Mouse (Mus musculus) cerebellum, postnatal 14 days (tissue): Measurements from ENCODE around the gene Ly6g6f.
A peak's percentile ranks its signal among the peaks of the same experiment; 100 is the strongest.
"Not testable (repeated sequence)": the region's sequence is repeated elsewhere in the genome, so short reads cannot be mapped to it uniquely, and the experiment has no call there.

Source experiments
- DNase-seq, 2 experiments: peaks; one replicate each; pipeline ENCODE4 v3.0.0; 2021; ENCODE audit warnings: mixed read lengths in 2 of 2

The Ly6g6f gene

DNA sequence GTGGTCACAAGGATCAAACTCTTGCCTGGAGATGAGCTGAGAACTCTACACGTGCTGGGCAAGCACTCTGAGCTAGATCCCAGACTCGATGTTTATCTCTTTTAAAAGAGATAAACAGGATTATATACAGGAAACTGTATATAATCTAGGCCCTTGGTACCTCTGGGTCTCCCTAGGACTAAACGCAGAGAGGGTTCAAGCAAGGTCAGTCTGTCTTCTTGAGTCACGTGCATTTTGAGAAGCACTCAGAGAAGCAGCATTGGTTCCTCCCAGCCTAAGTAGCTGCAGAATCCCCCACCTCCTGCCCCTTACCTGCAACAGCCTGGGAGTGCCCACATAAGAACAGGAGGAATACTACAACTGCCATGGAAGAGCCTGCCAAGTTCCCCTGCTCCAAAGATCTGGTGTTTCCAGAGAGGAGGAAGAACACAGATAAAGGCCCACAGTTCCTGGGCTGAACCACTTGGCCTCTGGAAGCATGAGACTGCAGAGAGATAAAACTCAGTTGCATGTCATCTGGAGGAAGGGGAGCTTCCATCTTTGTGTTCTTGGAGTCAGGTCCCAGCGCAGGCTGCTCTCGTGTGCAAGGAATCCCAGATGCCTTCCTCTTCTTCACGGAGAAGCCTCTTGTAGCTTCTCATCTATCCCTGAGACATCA, at the start of gene Ly6g6f:
Gene Ly6g6f, minus strand, starts transcription at position 403 of the 658 bp plus-strand sequence.
- DNase-seq: no peak

DNA sequence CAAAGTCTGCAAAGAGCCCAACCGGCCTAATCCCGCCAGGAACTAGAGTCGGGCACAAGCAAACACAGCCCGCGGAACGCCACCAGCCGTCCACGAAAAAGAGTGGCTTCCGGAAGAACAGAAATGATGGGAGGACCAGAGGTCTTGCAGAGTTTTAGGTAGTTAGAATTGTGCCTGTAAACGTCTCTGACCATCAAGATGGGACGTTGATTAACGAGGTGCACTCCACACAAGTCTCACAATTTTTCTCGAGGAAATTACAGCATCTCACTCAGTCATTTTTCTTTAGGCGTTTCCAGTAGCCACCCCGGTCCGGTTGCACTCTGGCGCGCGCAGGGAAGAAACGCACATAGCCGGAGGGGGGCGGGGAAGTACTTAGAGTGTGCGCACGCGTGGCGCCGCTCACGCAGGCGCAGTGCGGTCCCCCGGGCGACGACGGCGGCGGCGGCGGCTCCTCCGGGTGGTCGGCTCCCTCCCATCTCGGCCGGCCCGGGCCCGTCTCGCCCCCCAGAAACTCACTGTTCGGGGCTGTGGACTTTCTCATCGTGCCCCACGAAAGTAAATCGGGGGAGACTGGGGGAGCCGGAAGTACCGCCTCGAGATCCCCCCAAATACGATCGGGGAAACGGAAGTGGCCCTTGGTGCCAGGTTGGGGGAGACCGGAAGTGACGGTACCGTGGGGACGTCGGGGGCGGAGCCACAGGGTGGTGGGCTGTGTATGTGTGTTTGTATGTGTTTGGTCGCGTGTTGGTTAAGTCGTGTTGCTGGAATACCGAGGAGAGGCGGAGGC, 49.6 kb upstream of the Ly6g6f start, which contains the start of gene Bag6:
Gene Bag6, plus strand, starts transcription at position 378 of the 790 bp plus-strand sequence.
- peak; percentile 97 to 98 for DNase-seq

DNA sequence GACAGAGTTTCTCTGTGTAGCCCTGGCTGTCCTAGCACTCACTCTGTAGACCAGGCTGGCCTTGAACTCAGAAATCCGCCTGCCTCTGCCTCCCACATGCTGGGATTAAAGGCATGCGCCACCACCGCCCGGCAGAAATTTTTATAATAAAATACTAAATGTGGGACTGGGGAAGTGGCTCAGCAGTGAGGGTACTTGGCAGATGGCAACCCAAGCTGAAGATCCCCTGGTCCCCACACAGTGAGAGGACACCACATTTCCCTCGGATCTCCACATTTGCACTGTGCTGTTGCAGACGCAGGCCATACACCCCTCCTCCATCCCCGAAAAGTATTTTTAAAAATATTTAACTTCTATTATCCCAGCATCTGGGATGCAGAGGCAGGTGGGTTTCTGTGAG, 48.1 kb upstream of the Ly6g6f start:
- DNase-seq: no peak

DNA sequence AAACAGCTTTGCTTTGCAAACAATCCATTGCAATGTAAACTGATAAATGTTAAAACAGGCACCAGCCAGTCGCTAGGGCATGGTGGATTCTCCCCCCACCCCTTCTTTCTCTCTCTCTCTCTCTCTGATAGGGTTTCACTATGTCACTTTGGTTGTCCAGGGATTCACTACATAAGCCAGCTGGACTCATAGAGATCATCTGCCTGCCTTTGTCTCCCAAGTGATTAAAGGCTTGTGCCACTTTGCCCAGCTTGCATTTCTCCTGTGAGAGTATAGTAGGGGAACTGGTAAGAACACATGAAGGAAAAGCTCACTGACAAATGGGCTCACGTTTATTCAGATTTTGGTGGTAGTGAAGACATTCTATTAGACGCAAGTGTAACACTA, 46.8 kb upstream of the Ly6g6f start:
- no peak for DNase-seq

DNA sequence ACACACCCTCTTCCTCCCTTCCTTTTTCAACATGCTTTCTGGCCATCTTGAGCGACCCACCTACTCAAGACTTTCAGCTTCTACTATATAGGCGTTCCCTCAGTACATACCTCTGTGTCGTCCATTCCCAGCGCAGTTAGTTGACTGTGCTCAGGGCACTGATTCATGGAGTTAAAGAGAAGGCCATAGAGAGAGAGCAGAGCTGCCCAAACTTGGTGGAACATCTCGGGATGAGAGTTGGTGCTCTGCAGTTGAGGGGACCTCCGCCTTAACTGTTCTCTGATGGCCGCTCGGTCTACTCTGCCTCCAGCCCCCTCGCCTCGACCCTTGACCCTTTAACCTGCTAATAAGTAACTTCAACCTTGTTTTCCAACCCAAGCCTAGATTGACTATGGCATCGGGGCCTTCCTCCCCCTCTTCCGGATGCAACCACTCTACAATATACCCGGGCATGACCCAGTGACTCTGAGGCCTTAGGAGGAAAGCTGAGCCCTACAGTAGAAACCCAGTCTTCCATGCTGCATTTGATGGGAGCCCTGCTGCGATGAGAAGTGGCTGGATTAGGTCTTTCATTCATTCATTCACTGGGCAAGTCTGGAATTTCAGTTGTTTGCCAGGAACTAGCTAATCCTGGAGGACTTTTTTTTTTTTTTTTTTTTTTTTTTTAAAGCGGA, 46.2 kb upstream of the Ly6g6f start, which contains the start of gene Apom:
Gene Apom, minus strand, starts transcription at position 551 of the 674 bp plus-strand sequence.
- DNase-seq: no peak

DNA sequence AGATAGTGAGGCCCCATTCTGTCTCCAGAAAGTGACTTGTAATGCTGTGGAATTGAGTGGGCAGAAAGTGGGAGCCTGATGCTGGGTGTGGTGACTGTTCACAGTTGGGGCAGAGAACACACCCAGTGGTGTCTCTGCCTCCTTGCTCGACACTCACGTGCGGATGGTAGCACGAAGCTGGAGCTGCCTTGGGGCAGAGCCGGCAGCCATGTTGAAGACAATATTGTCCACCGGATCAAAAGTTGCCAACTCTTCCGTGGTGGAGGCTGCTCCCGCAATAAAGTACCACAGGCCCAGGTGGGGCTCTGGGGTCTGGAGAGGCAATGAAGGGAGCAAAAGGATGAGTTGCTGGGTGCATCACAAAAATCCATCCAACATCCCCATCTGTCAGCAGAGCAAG, 45.6 kb upstream of the Ly6g6f start:
- no peak for DNase-seq

DNA sequence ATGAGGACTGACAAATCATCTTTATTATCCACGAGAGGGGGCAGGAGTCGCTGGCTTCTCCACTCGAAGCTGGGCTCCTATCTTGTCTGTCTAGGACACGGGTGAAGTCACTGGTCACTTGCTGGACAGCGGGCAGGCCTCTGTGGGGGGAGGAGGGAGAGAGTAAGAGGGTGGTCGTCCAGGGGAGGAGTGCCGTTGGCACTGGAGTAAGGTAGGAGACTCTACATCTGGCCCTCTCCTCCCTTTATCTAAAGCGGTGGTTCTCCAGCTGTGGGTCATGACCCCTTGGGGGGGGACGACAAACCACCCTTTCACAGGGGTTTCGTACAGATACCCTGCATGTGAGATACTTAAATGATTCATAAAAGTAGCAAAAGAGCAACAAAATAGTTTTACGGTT, 43.6 kb upstream of the Ly6g6f start:
- DNase-seq: no peak

DNA sequence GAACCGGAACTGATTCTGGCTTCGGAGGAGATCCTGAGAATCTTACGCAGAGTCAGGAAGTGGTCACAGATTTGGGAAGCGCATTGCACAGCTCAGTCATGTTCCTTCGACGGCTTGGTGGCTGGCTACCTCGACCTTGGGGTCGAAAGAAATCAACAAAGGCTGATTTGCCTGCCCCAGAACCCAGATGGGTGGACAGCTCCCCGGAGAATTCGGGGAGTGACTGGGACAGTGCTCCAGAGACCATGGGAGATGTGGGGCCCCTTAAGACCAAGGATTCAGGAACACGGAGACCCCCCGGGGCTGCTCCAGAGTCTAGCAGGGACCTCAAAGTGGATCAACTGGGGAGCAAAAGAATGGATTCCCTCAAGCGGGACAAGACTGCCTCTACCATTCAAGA, 41.6 kb upstream of the Ly6g6f start:
- DNase-seq: no peak

DNA sequence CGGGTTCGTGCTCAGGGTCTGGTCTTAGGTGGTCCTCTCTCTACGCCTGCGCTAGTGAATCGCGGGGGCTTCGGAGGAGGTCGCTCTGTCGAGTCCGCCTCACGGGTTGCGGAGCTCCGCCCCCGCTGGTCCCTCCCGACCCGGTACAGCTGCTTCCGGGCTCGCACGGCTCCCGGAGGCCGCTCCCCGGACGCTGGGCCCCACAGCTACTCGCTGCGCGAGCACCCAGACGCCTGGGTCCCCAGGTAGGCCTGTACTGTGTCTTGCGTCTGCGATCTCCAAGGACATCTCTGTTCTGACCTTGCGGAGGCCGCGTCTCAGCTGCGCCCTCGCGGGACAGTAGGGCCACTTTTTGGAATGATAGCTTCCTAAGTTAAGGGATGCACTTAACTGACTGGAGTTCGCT, 40.8 kb upstream of the Ly6g6f start, which contains the start of gene D17H6S53E:
Gene D17H6S53E, plus strand, starts transcription at position 168 of the 406 bp plus-strand sequence.
- peak; percentile 72 to 79 for DNase-seq

DNA sequence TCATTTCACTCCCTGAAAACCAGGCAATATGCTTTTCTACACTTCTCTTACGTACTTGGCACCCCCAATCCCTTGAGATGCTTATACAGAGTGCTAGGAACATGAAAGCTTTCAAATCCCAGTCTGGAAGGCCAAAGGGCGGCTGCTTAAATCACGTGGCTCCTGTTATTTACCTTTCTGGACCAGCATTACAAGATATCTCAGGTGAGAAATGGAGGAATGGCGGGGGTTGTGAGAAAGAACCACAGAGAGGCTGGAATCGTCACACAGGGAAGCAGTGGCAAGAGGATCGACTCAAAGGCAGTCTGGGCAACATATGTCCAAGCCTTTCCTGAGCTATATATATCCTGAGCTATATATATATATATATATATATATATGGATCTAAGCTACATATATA, 40.2 kb upstream of the Ly6g6f start:
- DNase-seq: no peak

DNA sequence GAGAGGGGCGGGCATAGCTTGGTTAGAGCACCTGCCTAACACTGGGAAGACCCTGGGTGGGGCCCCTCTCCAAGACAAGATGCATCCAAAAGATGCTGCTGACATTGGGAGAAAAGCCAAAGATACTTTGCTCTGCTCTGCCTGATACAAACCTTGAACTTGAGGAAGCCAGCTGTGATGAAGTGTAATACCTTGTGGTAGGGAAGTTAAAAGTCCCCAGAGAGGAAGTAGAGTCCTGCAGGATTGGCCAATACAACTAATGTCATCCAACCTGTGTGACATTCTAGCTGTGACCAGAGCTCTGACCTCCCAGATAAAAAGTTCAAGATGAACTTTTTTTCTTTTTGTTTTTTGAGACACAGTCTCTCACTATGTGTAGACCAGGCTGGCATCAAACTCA, 39.7 kb upstream of the Ly6g6f start:
- DNase-seq: no peak

DNA sequence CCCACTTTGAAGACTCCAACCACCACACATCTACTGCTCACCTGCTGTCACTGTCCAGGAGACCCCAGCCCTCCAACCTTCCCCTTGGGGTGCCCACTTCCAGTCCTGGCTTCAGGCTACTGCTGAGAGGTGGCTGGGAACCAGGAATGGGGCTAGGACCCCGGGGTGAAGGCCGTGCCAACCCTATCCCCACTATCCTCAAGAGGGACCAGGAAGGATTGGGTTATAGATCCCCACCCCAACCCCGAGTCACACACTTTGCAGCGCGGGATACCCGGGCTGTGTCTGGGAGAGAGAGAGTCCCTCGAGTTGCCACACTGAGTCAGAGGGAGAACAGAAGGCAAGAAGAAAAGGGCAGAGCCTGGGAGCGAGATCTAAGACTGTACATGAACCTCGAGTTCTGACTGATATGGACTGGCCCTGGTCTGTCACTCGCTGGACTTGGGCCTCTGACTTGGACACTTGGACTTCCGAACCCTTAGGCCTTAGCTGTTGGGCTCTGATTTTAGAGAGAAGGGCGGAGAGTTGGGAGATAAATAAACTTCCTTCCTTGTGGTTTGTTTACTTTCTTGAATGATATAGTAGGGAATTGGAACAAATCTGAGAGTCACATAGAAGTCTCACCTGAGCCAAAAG, 39.0 kb upstream of the Ly6g6f start:
- DNase-seq: not testable (repeated sequence)

DNA sequence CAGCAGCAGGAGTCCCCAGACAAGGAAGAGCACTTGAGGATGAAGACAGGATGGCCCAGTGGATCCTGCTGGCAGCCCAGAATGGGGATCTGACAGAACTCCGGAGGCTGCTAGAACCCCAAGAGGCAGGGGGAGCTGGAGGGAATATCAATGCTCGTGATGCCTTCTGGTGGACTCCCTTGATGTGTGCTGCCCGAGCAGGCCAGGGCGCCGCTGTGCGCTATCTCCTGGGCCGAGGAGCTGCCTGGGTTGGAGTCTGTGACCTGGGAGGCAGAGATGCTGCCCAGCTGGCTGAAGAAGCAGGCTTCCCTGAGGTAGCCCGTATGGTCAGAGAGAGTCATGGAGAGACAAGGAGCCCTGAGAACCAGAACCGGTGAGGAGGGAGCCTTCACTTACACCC, 37.9 kb upstream of the Ly6g6f start:
- not testable (repeated sequence) for DNase-seq

DNA sequence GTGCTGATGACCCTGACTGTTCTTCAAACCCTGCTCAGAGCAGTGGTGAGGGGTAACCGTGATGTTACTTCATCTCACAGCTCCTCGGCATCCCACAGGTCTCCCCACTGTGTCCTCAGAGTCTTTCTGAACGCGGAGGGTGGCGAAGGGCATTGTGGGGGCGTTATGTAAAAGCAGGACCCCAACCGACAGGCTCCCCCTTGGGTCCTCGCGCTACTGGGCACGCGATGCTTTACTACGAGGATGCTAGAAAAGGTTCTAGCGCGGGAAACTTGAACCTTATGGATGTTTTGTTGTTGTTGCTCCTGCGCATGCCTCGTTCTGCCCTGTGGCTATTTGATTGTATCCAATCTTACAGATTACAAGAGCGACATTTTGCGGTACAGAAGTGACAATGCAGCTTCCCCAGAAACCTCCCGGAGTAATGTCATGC, 36.5 kb upstream of the Ly6g6f start, which contains the start of gene Csnk2b:
Gene Csnk2b, minus strand, starts transcription at position 183 of the 433 bp plus-strand sequence.
- DNase-seq: peak; percentile 81 to 82

DNA sequence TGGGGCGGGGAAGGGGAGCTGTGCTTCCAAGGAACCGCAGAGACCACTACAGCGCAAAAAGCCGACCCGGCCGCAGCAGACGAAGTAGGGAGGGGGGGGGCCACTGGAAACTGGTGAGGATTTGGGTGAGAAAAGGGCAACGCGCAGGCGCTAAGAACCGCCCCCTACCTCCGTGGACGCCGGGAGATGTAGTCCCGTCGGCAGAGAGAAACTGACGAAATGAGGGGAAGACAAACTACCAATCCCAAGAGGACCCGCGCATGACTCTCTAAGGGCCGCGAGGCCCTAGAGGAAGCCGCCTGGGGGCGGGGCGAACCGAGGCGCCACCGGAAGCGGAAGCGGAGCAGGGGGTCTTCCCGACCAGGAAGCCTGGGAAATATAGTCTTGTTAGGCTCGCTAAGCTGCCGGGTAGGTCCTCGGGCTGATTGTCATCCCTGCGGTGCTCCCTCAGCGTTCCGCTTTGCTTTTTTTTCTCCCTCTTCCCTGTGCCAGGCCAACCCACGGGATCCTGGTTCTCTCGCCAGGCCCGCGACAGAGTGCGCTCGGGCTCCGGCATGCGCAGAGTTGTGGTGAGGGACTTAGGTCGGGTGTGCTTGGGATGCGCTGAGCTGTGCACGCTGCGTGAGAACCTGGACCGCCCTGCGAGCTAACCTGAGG, 35.9 kb upstream of the Ly6g6f start, which contains the start of gene Gpank1:
Gene Gpank1, plus strand, starts transcription at position 313 of the 657 bp plus-strand sequence.
- peak; percentile 99 for DNase-seq

DNA sequence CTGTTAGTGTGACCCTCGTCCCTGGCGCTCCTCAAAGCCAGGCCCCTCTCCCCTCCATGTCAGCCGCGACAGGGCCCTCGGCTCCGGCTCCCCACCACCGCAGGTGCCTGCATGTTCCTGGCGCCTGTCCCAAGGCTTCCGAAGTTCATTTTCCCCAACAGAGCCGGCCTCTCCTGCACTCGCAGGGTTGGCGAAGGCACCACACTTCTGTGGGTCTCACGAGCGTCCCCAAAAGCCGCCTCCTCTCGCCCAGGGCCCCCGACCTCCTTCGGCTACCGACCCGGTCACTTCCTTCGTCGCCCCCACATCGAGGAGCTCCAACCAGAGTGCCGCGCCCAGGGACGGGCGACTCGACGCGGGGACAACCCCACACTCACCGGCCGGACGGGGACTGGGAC, 35.3 kb upstream of the Ly6g6f start:
- peak; percentile 72 to 76 for DNase-seq

DNA sequence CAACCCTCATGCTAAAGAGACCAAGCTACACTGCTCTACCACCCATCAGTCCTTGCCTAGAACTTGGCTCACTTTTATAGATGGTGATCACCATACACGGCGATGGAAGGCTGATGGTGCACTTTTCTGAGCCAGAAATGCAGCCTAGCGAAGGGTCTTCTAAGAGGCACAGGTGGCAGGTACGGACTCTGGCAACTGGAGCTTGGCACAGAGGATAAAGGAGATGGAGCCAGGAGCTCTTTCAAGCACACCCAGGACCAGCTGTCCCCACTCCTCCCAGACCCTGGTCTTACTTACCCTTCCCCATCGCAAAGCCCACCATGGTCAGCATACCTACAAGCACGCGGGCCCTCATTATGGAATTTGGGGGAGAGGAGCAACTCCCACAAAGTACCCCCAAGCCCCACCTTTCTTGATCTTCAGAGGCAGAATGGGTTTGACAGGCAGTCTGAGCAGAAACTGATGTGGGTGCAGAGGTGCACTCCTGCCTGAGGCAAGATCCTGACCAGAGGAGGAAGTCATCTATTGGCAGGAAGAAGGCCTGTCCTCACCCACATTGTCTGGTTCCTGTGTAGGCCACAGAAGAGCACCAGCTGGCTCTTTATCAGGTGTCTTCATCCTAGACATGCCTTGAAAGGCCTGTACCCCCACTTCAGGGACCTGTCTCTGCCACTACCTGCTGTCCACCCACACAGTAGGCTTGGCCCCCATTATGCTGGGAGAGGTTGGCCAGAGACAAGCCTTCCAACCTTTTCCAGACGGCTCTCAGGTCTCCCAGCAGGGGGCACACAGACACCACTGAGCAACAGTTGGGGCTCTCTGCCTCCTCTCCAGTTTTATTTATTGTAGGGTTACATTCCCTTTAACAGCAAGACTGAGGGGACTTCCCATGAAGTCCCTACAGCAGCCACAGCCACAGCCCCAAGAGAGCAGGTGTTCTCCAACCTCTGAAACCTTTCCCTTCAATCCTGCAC, 29.9 kb upstream of the Ly6g6f start, which contains the start of gene Ly6g5b:
Gene Ly6g5b, minus strand, starts transcription at position 383 of the 974 bp plus-strand sequence.
- peak; percentile 60 to 64 for DNase-seq

DNA sequence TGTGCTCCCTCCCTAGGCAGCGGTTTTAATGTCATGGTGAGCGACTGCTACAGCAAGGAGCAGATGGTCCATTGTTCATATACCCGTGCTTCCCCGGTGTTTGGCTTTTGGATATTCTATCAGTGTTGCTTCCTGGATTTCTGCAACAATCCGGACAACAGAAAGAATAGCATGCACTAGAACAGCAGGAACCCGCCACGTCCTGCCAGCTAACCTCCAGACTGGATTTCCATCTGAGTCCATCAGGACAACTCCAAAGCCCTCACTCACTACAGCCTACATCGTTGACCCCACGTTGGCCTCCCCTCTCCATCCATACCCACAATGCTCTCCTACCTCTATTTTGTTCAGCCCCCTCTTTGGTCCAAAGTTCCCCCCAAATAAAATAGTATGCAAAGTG, 26.4 kb upstream of the Ly6g6f start:
- DNase-seq: no peak

DNA sequence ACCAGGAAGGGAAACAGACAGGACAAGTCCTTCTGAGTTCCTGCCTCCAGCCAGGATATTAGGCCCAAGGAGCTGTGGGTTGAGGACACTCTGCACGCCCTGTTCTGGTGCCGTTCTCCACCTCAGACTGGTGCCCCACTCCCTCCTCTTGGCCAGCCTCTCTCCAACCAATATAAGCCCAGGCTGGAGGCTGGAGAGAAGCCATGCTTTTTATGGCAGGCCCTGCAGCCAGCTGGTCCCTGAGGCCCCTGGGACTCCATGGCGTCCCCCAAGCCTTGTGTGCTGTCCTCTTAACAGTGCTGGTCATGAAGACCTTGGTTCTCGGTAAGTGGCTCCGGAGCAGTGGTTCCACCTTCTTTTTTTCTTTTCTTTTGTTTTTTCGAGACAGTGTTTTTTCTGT, 22.7 kb upstream of the Ly6g6f start, which contains the start of gene Ly6g5c:
Gene Ly6g5c, plus strand, starts transcription at position 183 of the 400 bp plus-strand sequence.
- peak; percentile 82 to 84 for DNase-seq

DNA sequence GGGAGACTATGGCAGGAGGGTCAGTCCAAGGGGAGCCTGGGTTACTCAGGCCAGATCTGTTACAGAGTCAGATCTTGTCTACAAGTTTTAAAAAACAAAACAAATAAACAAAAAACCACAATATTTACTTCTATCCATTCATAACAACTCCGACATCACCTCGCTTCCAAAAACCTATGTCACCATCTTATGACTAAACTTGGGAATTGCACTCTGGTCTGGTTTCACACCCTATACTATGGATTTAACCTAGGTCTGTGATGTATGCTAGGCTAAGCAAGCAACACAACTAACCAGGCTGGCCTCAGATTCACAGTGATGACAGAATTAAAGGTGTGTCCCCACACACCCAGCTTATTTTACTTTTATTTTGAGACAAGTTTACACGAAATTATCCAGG, 21.1 kb upstream of the Ly6g6f start:
- no peak for DNase-seq
